Mouse (Mus musculus): Measurements from ENCODE around the gene Arhgap45. TPM values are rescaled to one million over a fixed set of nuclear protein-coding genes. Genes with fewer than 3 reads are reported as not detected.

Arhgap45 gene
- polyA plus RNA-seq, 1 experiment from 2014 or later: 1.7 TPM

GRCm38 (mm10) chr10:80018739-80019297 lies 2.4 kb downstream of the Arhgap45 start:
- Histone ChIP-seq H3K4me2 (replicated peaks) (no peak overlapping the region), H3K4me3 (replicated peaks; ENCODE audit: low read length) (no peak overlapping the region), H3K27me3 (ENCODE audit: control insufficient read depth, insufficient read depth, low read length) (peaks cover 46% of the 10 kb centered on the region), H3K4me1 (replicated peaks; ENCODE audit: control insufficient read depth, insufficient read depth, low read length) (no peaks in the 10 kb centered on the region), H3K36me3 (replicated peaks; ENCODE audit: control insufficient read depth, insufficient read depth) (no peaks in the 10 kb centered on the region), H3K27ac (no peak overlapping the region), H3K9me3 (ENCODE audit: control insufficient read depth, low read length) (no peaks in the 10 kb centered on the region), H3K9ac (no peak overlapping the region)
- 14% methylated on average over 13 of the region's 15 CpGs for WGBS
- DNase-seq (ENCODE audit: low spot score) (no peak), ATAC-seq (ENCODE audit: low FRiP score) (no peak)

DNA sequence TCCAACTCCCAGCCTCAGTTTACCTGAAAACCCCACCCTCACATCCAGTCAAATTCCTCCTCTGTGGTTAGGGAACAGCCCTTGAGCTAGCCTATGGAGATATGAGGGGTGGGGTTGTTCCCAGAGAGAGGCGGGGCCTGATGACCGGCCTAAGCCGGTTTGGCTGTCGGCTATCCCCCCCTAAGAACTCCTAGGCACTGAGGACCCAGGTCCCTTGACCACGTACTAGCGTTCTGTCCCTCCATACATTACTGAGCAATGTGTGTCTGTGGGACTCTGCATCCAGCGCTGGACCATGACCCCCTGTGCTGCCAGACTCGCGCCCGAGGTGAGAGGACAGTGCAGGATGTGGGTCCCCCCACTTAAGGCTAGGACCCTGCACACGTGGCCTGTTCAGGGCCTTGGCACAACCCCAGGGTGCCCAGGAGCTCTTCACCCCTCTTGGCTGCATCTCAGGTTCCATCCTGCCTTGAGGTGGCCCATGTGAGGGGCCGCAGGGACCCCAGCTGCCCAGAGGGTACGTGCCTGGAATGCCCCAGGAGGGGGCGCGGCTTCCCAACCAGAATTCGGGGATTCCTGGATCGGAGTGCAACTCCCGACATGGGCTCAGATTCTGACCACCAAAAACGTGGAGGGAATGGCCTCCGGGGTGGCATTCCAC lies 3.1 kb downstream of the Arhgap45 start:
- Histone ChIP-seq H3K36me3 (replicated peaks; ENCODE audit: control insufficient read depth, insufficient read depth) (no peaks in the 10 kb centered on the region), H3K9me3 (ENCODE audit: control insufficient read depth, low read length) (no peaks in the 10 kb centered on the region), H3K27ac (no peak overlapping the region), H3K9ac (peak overlapping the region; percentile 36; the same call in 1 of the 2 replicates), H3K4me2 (replicated peaks) (no peak overlapping the region; the same call in 1 of the 2 replicates), H3K4me3 (replicated peaks; ENCODE audit: low read length) (no peak overlapping the region), H3K4me1 (replicated peaks; ENCODE audit: control insufficient read depth, insufficient read depth, low read length) (no peaks in the 10 kb centered on the region), H3K27me3 (ENCODE audit: control insufficient read depth, insufficient read depth, low read length) (peaks cover 38% of the 10 kb centered on the region)
- no peak for DNase-seq (ENCODE audit: low spot score)
- WGBS: 4% methylated on average over 20 of the region's 20 CpGs
- ATAC-seq (ENCODE audit: low FRiP score): no peak

- 24% methylated on average over 11 of the region's 11 CpGs for WGBS
Measured at GRCm38 (mm10) chr10:80020191-80020590, 3.7 kb downstream of the Arhgap45 start.

DNA sequence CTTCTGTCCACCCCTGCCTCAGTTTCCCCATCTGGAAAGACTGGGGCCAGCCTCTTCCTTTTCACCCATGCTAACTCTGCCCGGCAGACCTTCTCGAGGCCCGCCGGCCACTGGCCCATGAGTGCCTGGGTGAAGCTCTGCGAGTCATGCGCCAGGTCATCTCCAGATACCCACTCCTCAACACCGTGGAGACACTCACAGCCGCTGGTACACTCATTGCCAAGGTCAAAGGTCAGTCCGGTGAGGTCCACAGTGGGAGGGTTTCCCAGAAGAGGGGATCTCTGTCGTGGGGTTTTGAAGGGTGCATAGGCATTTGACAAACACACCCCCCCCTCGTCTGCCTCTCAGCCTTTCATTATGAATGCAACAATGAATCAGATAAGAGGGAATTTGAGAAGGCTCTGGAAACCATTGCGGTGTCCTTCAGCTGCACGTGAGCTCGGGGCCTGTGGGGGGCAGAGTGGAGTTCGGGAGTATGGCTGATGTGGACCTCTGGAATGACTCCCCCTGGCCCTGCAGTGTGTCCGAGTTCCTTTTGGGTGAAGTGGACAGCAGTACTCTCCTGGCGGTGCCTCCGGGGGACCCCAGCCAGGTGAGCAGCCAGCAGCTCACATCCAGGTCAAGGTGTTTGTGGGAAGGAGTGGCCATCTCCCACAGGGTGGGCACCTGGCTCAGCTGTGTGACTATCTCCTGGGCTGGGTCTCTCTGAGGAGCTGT lies 4.3 kb downstream of the Arhgap45 start:
- Histone ChIP-seq H3K9me3 (ENCODE audit: control insufficient read depth, low read length) (no peaks in the 10 kb centered on the region), H3K9ac (no peak overlapping the region), H3K36me3 (replicated peaks; ENCODE audit: control insufficient read depth, insufficient read depth) (no peaks in the 10 kb centered on the region), H3K27me3 (ENCODE audit: control insufficient read depth, insufficient read depth, low read length) (peaks cover 27% of the 10 kb centered on the region), H3K27ac (no peak overlapping the region), H3K4me3 (replicated peaks; ENCODE audit: low read length) (no peak overlapping the region), H3K4me1 (replicated peaks; ENCODE audit: control insufficient read depth, insufficient read depth, low read length) (no peaks in the 10 kb centered on the region), H3K4me2 (replicated peaks) (no peak overlapping the region)
- 86% methylated on average over 18 of the region's 18 CpGs for WGBS
- no peak for DNase-seq (ENCODE audit: low spot score)
- ATAC-seq (ENCODE audit: low FRiP score): no peak

More at GRCm38 (mm10) chr10:80020191-80020590, 3.7 kb downstream of the Arhgap45 start:
- Histone ChIP-seq H3K27me3 (ENCODE audit: control insufficient read depth, insufficient read depth, low read length) (peaks cover 33% of the 10 kb centered on the region), H3K4me2 (replicated peaks) (no peak overlapping the region; the same call in 1 of the 2 replicates), H3K4me3 (replicated peaks; ENCODE audit: low read length) (no peak overlapping the region), H3K4me1 (replicated peaks; ENCODE audit: control insufficient read depth, insufficient read depth, low read length) (no peaks in the 10 kb centered on the region), H3K36me3 (replicated peaks; ENCODE audit: control insufficient read depth, insufficient read depth) (no peaks in the 10 kb centered on the region), H3K9ac (no peak overlapping the region), H3K9me3 (ENCODE audit: control insufficient read depth, low read length) (no peaks in the 10 kb centered on the region), H3K27ac (no peak overlapping the region)
- ATAC-seq (ENCODE audit: low FRiP score): no peak
- DNase-seq (ENCODE audit: low spot score): no peak

- Histone ChIP-seq H3K36me3 (replicated peaks; ENCODE audit: control insufficient read depth, insufficient read depth) (no peaks in the 10 kb centered on the region), H3K27me3 (ENCODE audit: control insufficient read depth, insufficient read depth, low read length) (peaks cover 23% of the 10 kb centered on the region), H3K4me3 (replicated peaks; ENCODE audit: low read length) (no peak overlapping the region), H3K9me3 (ENCODE audit: control insufficient read depth, low read length) (no peaks in the 10 kb centered on the region), H3K9ac (no peak overlapping the region), H3K4me2 (replicated peaks) (no peak overlapping the region), H3K27ac (no peak overlapping the region), H3K4me1 (replicated peaks; ENCODE audit: control insufficient read depth, insufficient read depth, low read length) (no peaks in the 10 kb centered on the region)
- ATAC-seq (ENCODE audit: low FRiP score) (no peak), DNase-seq (ENCODE audit: low spot score) (no peak)
- WGBS: 92% methylated on average over 13 of the region's 13 CpGs
Measured at GRCm38 (mm10) chr10:80021320-80021641, 4.8 kb downstream of the Arhgap45 start.

DNA sequence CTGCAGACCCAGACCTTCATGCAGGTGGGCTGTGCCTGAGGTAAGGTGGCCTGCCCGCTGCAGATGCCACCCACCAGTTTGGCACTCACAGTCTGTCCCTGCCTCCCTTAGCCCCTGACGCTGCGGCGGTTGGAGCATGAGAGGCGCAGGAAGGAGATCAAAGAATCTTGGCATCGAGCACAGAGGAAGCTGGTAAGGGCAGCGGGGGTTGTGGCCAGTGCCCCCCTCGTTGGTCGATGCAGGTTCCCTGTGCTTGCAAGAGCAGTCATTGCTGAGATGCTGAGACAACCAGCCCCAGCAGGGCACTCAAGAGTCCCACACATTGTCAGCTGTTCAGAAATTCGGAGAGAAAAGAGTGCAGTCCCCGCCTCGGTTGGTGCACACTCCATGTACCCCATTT lies 5.7 kb downstream of the Arhgap45 start:
- H3K9me3 ChIP-seq (ENCODE audit: control insufficient read depth, low read length): no peaks in the 10 kb centered on the region
- H3K4me2 ChIP-seq (replicated peaks): no peak overlapping the region
- no peak for ATAC-seq (ENCODE audit: low FRiP score)
- no peak overlapping the region for H3K27ac ChIP-seq
- H3K4me3 ChIP-seq (replicated peaks; ENCODE audit: low read length): no peak overlapping the region
- H3K4me1 ChIP-seq (replicated peaks; ENCODE audit: control insufficient read depth, insufficient read depth, low read length): no peaks in the 10 kb centered on the region
- H3K27me3 ChIP-seq (ENCODE audit: control insufficient read depth, insufficient read depth, low read length): peaks cover 22% of the 10 kb centered on the region
- no peak for DNase-seq (ENCODE audit: low spot score)
- no peaks in the 10 kb centered on the region for H3K36me3 ChIP-seq (replicated peaks; ENCODE audit: control insufficient read depth, insufficient read depth)
- no peak overlapping the region for H3K9ac ChIP-seq
- WGBS: 95% methylated on average over 12 of the region's 12 CpGs

DNA sequence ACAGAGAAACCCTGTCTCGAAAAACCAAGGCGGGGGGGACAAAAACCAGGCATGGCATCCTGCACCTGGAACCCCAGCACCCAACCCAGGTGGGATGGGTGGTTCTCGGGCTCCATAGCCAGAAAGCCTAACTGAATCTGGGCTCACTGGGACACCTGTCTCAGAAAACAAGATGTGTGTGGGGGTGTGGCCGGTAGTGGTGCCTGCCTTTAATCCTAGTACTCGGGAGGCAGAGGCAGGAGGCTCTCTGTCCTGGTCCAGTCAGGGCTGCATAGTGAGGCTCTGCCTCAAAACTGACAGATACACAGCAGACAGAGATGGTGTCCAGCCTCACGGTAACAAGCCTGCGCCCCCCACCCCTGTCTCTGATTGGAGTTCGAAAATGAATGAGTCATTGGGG lies 6.4 kb downstream of the Arhgap45 start:
- Histone ChIP-seq H3K27ac (no peak overlapping the region), H3K4me3 (replicated peaks; ENCODE audit: low read length) (no peak overlapping the region), H3K9ac (no peak overlapping the region), H3K27me3 (ENCODE audit: control insufficient read depth, insufficient read depth, low read length) (peaks cover 22% of the 10 kb centered on the region), H3K4me1 (replicated peaks; ENCODE audit: control insufficient read depth, insufficient read depth, low read length) (no peaks in the 10 kb centered on the region), H3K4me2 (replicated peaks) (no peak overlapping the region), H3K9me3 (ENCODE audit: control insufficient read depth, low read length) (no peaks in the 10 kb centered on the region), H3K36me3 (replicated peaks; ENCODE audit: control insufficient read depth, insufficient read depth) (no peaks in the 10 kb centered on the region)
- DNase-seq (ENCODE audit: low spot score): no peak
- 90% methylated on average over 8 of the region's 8 CpGs for WGBS
- no peak for ATAC-seq (ENCODE audit: low FRiP score)

DNA sequence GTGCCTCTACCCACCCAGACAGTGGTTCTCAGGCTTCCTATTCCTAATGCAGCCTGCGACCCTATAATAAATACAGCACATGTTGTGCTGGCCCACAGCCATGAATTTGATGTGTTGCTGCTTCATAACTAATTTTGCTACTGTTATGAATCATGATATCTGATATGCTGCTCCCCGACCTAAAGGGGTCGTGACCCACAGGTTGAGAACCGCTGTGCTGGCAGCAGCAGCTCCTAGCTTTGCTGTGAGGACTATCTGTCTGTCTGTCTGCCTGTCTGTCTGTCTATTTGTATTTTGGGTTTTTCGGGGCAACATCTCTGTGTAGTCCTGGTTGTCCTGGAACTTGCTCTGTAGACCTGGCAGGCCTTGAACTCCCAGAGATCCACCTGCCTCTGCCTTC lies 7.3 kb downstream of the Arhgap45 start:
- no peak overlapping the region for H3K9ac ChIP-seq
- 84% methylated on average over 5 of the region's 5 CpGs for WGBS
- H3K27ac ChIP-seq: no peak overlapping the region
- H3K27me3 ChIP-seq (ENCODE audit: control insufficient read depth, insufficient read depth, low read length): peaks cover 18% of the 10 kb centered on the region
- no peak overlapping the region for H3K4me3 ChIP-seq (replicated peaks; ENCODE audit: low read length)
- H3K9me3 ChIP-seq (ENCODE audit: control insufficient read depth, low read length): no peaks in the 10 kb centered on the region
- H3K4me1 ChIP-seq (replicated peaks; ENCODE audit: control insufficient read depth, insufficient read depth, low read length): no peaks in the 10 kb centered on the region
- ATAC-seq (ENCODE audit: low FRiP score): no peak
- H3K4me2 ChIP-seq (replicated peaks): no peak overlapping the region
- no peak for DNase-seq (ENCODE audit: low spot score)
- H3K36me3 ChIP-seq (replicated peaks; ENCODE audit: control insufficient read depth, insufficient read depth): no peaks in the 10 kb centered on the region

GRCm38 (mm10) chr10:80024229-80025043 lies 8.0 kb downstream of the Arhgap45 start:
- Histone ChIP-seq H3K4me3 (replicated peaks; ENCODE audit: low read length) (no peak overlapping the region), H3K27ac (no peak overlapping the region), H3K9ac (no peak overlapping the region), H3K27me3 (ENCODE audit: control insufficient read depth, insufficient read depth, low read length) (peaks cover 12% of the 10 kb centered on the region), H3K9me3 (ENCODE audit: control insufficient read depth, low read length) (no peaks in the 10 kb centered on the region), H3K4me1 (replicated peaks; ENCODE audit: control insufficient read depth, insufficient read depth, low read length) (no peaks in the 10 kb centered on the region), H3K36me3 (replicated peaks; ENCODE audit: control insufficient read depth, insufficient read depth) (no peaks in the 10 kb centered on the region), H3K4me2 (replicated peaks) (no peak overlapping the region)
- DNase-seq (ENCODE audit: low spot score): no peak
- WGBS: 80% methylated on average over 15 of the region's 15 CpGs
- no peak for ATAC-seq (ENCODE audit: low FRiP score)
